Mouse (Mus musculus) gastrocnemius, postnatal 14 days (tissue): ENCODE results near the gene Gjc1. TPM values are rescaled to one million over a fixed set of nuclear protein-coding genes. Genes with fewer than 3 reads are reported as not detected.

Experiments
- DNase-seq: peaks from one replicate; pipeline ENCODE4 v3.0.0; 2021; ENCODE audit warnings: mixed read lengths
- intact Hi-C: fragments of 180-260 bp; cut with DNase I; formaldehyde crosslinking; loops from one replicate; pipeline ENCODE4 v1.15.1; 2025; ENCODE audit warnings: low total_unique reads
- total RNA-seq, 2 experiments: library from RNA; stranded (reverse); gene quantifications; 2 replicates each; pipeline ENCODE4 v1.2.3; 2021

Gjc1 gene
- total RNA-seq, 2 experiments from 2014 or later: 15.2 to 17.9 TPM

GRCm38 (mm10) chr11:102754416-102754815 lies 65.1 kb downstream of the Gjc1 start:
- DNase-seq: no peak
- intact Hi-C loops: no loop called here

GRCm38 (mm10) chr11:102753591-102754324 lies 65.7 kb downstream of the Gjc1 start:
- no peak for DNase-seq
- intact Hi-C loops: no loop called here

- DNase-seq: no peak
- intact Hi-C loops: no loop called here
Observed at GRCm38 (mm10) chr11:102752896-102753590, 66.5 kb downstream of the Gjc1 start.

DNA sequence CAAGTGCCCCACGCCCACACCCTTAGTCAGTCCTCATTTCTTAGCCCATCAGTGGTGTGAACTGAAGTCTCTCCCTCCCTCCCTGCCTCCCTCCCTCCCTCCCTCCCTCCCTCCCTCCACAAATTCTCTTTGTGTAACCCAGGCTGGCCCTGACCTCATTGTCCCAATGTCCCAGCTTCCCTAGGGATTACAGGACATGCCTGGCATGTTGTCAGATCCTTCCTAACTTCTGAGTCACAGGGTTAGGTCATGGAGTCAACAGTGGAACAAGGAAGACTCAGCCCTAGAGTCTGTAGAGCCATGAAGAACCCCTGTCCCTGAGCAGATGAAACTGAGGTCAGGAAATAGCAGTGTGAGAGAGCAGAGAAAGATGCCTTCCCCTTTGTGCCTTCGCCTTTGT lies 69.8 kb downstream of the Gjc1 start:
- intact Hi-C loops: no loop called here
- DNase-seq: no peak

Other genes starting within 250 kb of the Gjc1 start
- gene Gm11627, start 240.2 kb downstream of the Gjc1 start, total RNA-seq: under 1 TPM; 0.38 to 0.66 TPM
- gene Fzd2, start 215.3 kb downstream of the Gjc1 start, total RNA-seq: 1 to 10 TPM; 3.6 to 7.3 TPM
- gene Meioc, start 156.0 kb downstream of the Gjc1 start, total RNA-seq: not detected
- gene Ccdc43, start 121.9 kb downstream of the Gjc1 start, total RNA-seq: 10 to 100 TPM; 80.4 to 84.6 TPM
- gene Adam11, start 58.3 kb downstream of the Gjc1 start, total RNA-seq: 1 to 10 TPM in 1 of 2 experiments, under 1 TPM in 1; 0.84 to 1.4 TPM
- gene Higd1b, start 16.1 kb upstream of the Gjc1 start, total RNA-seq: 1 to 10 TPM; 4.8 to 8.3 TPM
- gene Eftud2, start 61.3 kb upstream of the Gjc1 start, total RNA-seq: 10 to 100 TPM; 31.1 to 31.7 TPM
- gene Ccdc103, start 61.5 kb upstream of the Gjc1 start, total RNA-seq: not detected
- not detected for gene Fam187a, start 65.5 kb upstream of the Gjc1 start, total RNA-seq
- gene Gfap, start 81.2 kb upstream of the Gjc1 start, total RNA-seq: under 1 TPM; 0.16 to 0.23 TPM
- gene Kif18b, start 105.4 kb upstream of the Gjc1 start, total RNA-seq: 1 to 10 TPM; 1.8 to 2.0 TPM
- gene C1ql1, start 127.0 kb upstream of the Gjc1 start, total RNA-seq: under 1 TPM; 0.20 to 0.41 TPM
- gene Nmt1, start 208.5 kb upstream of the Gjc1 start, total RNA-seq: 10 to 100 TPM; 42.8 to 44.0 TPM
- 10 to 100 TPM; 22.8 to 30.0 TPM for gene Dcakd, start 208.6 kb upstream of the Gjc1 start, total RNA-seq